Mouse (Mus musculus): ENCODE data around the gene Elp5. TPM values are rescaled to one million over a fixed set of nuclear protein-coding genes. Genes with fewer than 3 reads are reported as not detected.
"Not testable (repeated sequence)": the region's sequence is repeated elsewhere in the genome, so short reads cannot be mapped to it uniquely, and the experiment has no call there.

The Elp5 gene
- total and polyA plus RNA-seq, 3 experiments = 39.0 to 61.6 (median 42.2) TPM

- H3K4me3 ChIP-seq = no peak overlapping the region
- H3K4me1 ChIP-seq (ENCODE audit: control insufficient read depth, insufficient read depth, low read length) = peaks cover under 1% of the 10 kb centered on the region; the same call in 1 of the 2 replicates
- TF ChIP-seq CTCF (IDR thresholded peaks at IDR 0.05) (no peak), POLR2A (IDR thresholded peaks at IDR 0.05; ENCODE audit: insufficient read depth, low read depth, low read length) (no peak)
- WGBS = 36% methylated on average over 5 of the region's 5 CpGs
- H3K36me3 ChIP-seq (ENCODE audit: control insufficient read depth, insufficient read depth, low read length) = no peaks in the 10 kb centered on the region
- intact Hi-C loops (cut with DNase I) = no loop called here
- H3K27ac ChIP-seq = no peak overlapping the region
- no peak for DNase-seq
- H3K79me2 ChIP-seq (replicated peaks; ENCODE audit: control insufficient read depth, insufficient read depth, low read length) = no peaks in the 10 kb centered on the region
- peaks cover 11% of the 10 kb centered on the region for H3K27me3 ChIP-seq (ENCODE audit: control insufficient read depth, insufficient read depth, low read length)
- H3K9ac ChIP-seq (ENCODE audit: low read depth, low read length) = no peak overlapping the region
These were observed 20.5 kb downstream of the Elp5 start for GRCm38 (mm10) chr11:69961841-69962240.

- no peak overlapping the region for H3K9ac ChIP-seq (ENCODE audit: low read depth, low read length)
- peak; percentile 34 for TF ChIP-seq CTCF (IDR thresholded peaks at IDR 0.05)
- TF ChIP-seq EP300 (IDR thresholded peaks at IDR 0.05; ENCODE audit: insufficient read depth, low read depth, low read length) = no peak
- H3K79me2 ChIP-seq (replicated peaks; ENCODE audit: control insufficient read depth, insufficient read depth, low read length) = no peaks in the 10 kb centered on the region
- H3K36me3 ChIP-seq (ENCODE audit: control insufficient read depth, insufficient read depth, low read length) = no peaks in the 10 kb centered on the region
- 32% methylated on average over 5 of the region's 5 CpGs for WGBS
- intact Hi-C loops (cut with DNase I) = no loop called here
- no peak overlapping the region for H3K27ac ChIP-seq
- no peaks in the 10 kb centered on the region for H3K4me1 ChIP-seq (ENCODE audit: control insufficient read depth, insufficient read depth, low read length)
- H3K27me3 ChIP-seq (ENCODE audit: control insufficient read depth, insufficient read depth, low read length) = peaks cover 7% of the 10 kb centered on the region
- DNase-seq = no peak
- no peak overlapping the region for H3K4me3 ChIP-seq
These were observed 21.7 kb downstream of the Elp5 start for GRCm38 (mm10) chr11:69960616-69961015.

GRCm38 (mm10) chr11:69956218-69956617 is 26.1 kb downstream of the Elp5 start:
- H3K4me1 ChIP-seq (ENCODE audit: control insufficient read depth, insufficient read depth, low read length) = no peaks in the 10 kb centered on the region
- intact Hi-C loops (cut with DNase I) = no loop called here
- H3K36me3 ChIP-seq (ENCODE audit: control insufficient read depth, insufficient read depth, low read length) = no peaks in the 10 kb centered on the region
- H3K9ac ChIP-seq (ENCODE audit: low read depth, low read length) = no peak overlapping the region
- WGBS = 79% methylated on average over 1 of the region's 1 CpGs
- no peaks in the 10 kb centered on the region for H3K27me3 ChIP-seq (ENCODE audit: control insufficient read depth, insufficient read depth, low read length)
- H3K4me3 ChIP-seq = no peak overlapping the region
- no peak for DNase-seq
- TF ChIP-seq EP300 (IDR thresholded peaks at IDR 0.05; ENCODE audit: insufficient read depth, low read depth, low read length) (no peak), CTCF (IDR thresholded peaks at IDR 0.05) (peak; percentile 22; the same call in 1 of the 2 replicates)
- no peaks in the 10 kb centered on the region for H3K79me2 ChIP-seq (replicated peaks; ENCODE audit: control insufficient read depth, insufficient read depth, low read length)
- no peak overlapping the region for H3K27ac ChIP-seq

GRCm38 (mm10) chr11:69955618-69956017 is 26.7 kb downstream of the Elp5 start:
- WGBS = 75% methylated on average over 4 of the region's 4 CpGs
- H3K79me2 ChIP-seq (replicated peaks; ENCODE audit: control insufficient read depth, insufficient read depth, low read length); H3K4me3 ChIP-seq; intact Hi-C loops (cut with DNase I); H3K27me3 ChIP-seq (ENCODE audit: control insufficient read depth, insufficient read depth, low read length); H3K27ac ChIP-seq; H3K9ac ChIP-seq (ENCODE audit: low read depth, low read length); H3K36me3 ChIP-seq (ENCODE audit: control insufficient read depth, insufficient read depth, low read length); DNase-seq; H3K4me1 ChIP-seq (ENCODE audit: control insufficient read depth, insufficient read depth, low read length): not testable (repeated sequence)

- H3K79me2 ChIP-seq (replicated peaks; ENCODE audit: control insufficient read depth, insufficient read depth, low read length) = no peaks in the 10 kb centered on the region
- no peaks in the 10 kb centered on the region for H3K36me3 ChIP-seq (ENCODE audit: control insufficient read depth, insufficient read depth, low read length)
- no peak overlapping the region for H3K4me3 ChIP-seq
- intact Hi-C loops (cut with DNase I) = no loop called here
- no peaks in the 10 kb centered on the region; the same call in 1 of the 2 replicates for H3K4me1 ChIP-seq (ENCODE audit: control insufficient read depth, insufficient read depth, low read length)
- no peaks in the 10 kb centered on the region for H3K27me3 ChIP-seq (ENCODE audit: control insufficient read depth, insufficient read depth, low read length)
- no peak for DNase-seq
- H3K27ac ChIP-seq = no peak overlapping the region
- 23% methylated on average over 11 of the region's 11 CpGs for WGBS
- H3K9ac ChIP-seq (ENCODE audit: low read depth, low read length) = no peak overlapping the region
- TF ChIP-seq EP300 (IDR thresholded peaks at IDR 0.05; ENCODE audit: insufficient read depth, low read depth, low read length) (no peak), CTCF (IDR thresholded peaks at IDR 0.05) (no peak), POLR2A (IDR thresholded peaks at IDR 0.05; ENCODE audit: insufficient read depth, low read depth, low read length) (no peak)
These were observed 28.9 kb downstream of the Elp5 start for GRCm38 (mm10) chr11:69953267-69953915.

GRCm38 (mm10) chr11:69952274-69952673 is 30.0 kb downstream of the Elp5 start:
- Histone ChIP-seq H3K36me3 (ENCODE audit: control insufficient read depth, insufficient read depth, low read length) (no peaks in the 10 kb centered on the region), H3K79me2 (replicated peaks; ENCODE audit: control insufficient read depth, insufficient read depth, low read length) (no peaks in the 10 kb centered on the region), H3K4me1 (ENCODE audit: control insufficient read depth, insufficient read depth, low read length) (no peaks in the 10 kb centered on the region; the same call in 1 of the 2 replicates), H3K4me3 (no peak overlapping the region), H3K27me3 (ENCODE audit: control insufficient read depth, insufficient read depth, low read length) (no peaks in the 10 kb centered on the region), H3K27ac (no peak overlapping the region), H3K9ac (ENCODE audit: low read depth, low read length) (no peak overlapping the region)
- DNase-seq = no peak
- TF ChIP-seq EP300 (IDR thresholded peaks at IDR 0.05; ENCODE audit: insufficient read depth, low read depth, low read length) (no peak), CTCF (IDR thresholded peaks at IDR 0.05) (peak; percentile 11; the same call in 1 of the 2 replicates), POLR2A (IDR thresholded peaks at IDR 0.05; ENCODE audit: insufficient read depth, low read depth, low read length) (no peak)
- intact Hi-C loops (cut with DNase I) = no loop called here
- 28% methylated on average over 1 of the region's 1 CpGs for WGBS
